Mouse (Mus musculus) embryonic facial prominence, embryonic 11.5 days (tissue): ENCODE measurements at regions not wholly inside any gene's neighbourhood (a gene's known extent, or its start where the extent isn't known, plus 50 kb on each side); places are given as distances from the start of the nearest gene placed in this dataset.

ENCODE experiments used
- ATAC-seq: fragments of 200-750 bp; cut with Nextera tagmentation; replicated peaks from 2 replicates; pipeline ENCODE4 v1.8.0; 2017; ENCODE audit warnings: low read depth; ENCODE audit not compliant: insufficient number of reproducible peaks, low FRiP score, low TSS enrichment
- DNase-seq: peaks from one replicate; pipeline ENCODE4 v3.0.0-alpha.2; 2015; ENCODE audit warnings: low spot score
- H3K27ac ChIP-seq: fragments of 300-500 bp; sonication (generic); replicated peaks from 2 replicates; pipeline ENCODE4 v1.5.1; 2014; ENCODE audit warnings: mild to moderate bottlenecking, low read depth, low read length, control low read depth
- H3K27me3 ChIP-seq: fragments of 300-500 bp; sonication (generic); 2 replicates; pipeline ENCODE4 v1.6.1; 2014; ENCODE audit warnings: mild to moderate bottlenecking, low read length, moderate library complexity, mixed read lengths; ENCODE audit not compliant: control insufficient read depth, insufficient read depth
- H3K36me3 ChIP-seq: fragments of 300-500 bp; sonication (generic); replicated peaks from 2 replicates; pipeline ENCODE4 v1.6.1; 2014; ENCODE audit warnings: low read depth, mild to moderate bottlenecking, low read length, moderate library complexity, mixed read lengths; ENCODE audit not compliant: control insufficient read depth, insufficient read depth
- H3K4me1 ChIP-seq: fragments of 300-500 bp; sonication (generic); 2 replicates; pipeline ENCODE4 v1.6.1; 2014; ENCODE audit warnings: low read length, mixed read lengths; ENCODE audit not compliant: control insufficient read depth, insufficient read depth
- H3K4me2 ChIP-seq: fragments of 300-500 bp; sonication (generic); 2 replicates; pipeline ENCODE4 v1.6.1; 2014; ENCODE audit warnings: low read depth, mild to moderate bottlenecking, control low read depth, low read length, moderate library complexity
- H3K4me3 ChIP-seq: fragments of 300-500 bp; sonication (generic); 2 replicates; pipeline ENCODE4 v1.5.1; 2014; ENCODE audit warnings: low read depth, low read length, control low read depth
- H3K9ac ChIP-seq: fragments of 300-500 bp; sonication (generic); replicated peaks from 2 replicates; pipeline ENCODE4 v1.6.1; 2014; ENCODE audit warnings: mild to moderate bottlenecking, control low read depth, low read length
- H3K9me3 ChIP-seq: fragments of 300-500 bp; sonication (generic); replicated peaks from 2 replicates; pipeline ENCODE4 v1.6.1; 2016; ENCODE audit warnings: mild to moderate bottlenecking, low read length, inconsistent platforms, mixed read lengths; ENCODE audit not compliant: control insufficient read depth
- WGBS: fragments of 180-500 bp; shearing (Covaris S2); extraction: QIAGEN DNeasy Blood & Tissue Kit; methylation state at CpG from one replicate; pipeline ENCODE4 v1.1.7; 2014; 5-methylcytosine and 5-hydroxymethylcytosine counted together

GRCm38 (mm10) chr6:147341042-147341441 is 77.1 kb upstream of the Pthlh start:
- Histone ChIP-seq H3K9me3 (no peaks in the 10 kb centered on the region), H3K9ac (no peak overlapping the region), H3K27ac (no peak overlapping the region), H3K36me3 (no peaks in the 10 kb centered on the region), H3K4me1 (no peaks in the 10 kb centered on the region), H3K27me3 (no peaks in the 10 kb centered on the region), H3K4me2 (no peak overlapping the region), H3K4me3 (no peak overlapping the region)
- no peak for ATAC-seq
- no peak for DNase-seq
- 85% methylated on average over 1 of the region's 1 CpGs for WGBS

GRCm38 (mm10) chr6:147332976-147333375 is 69.0 kb upstream of the Pthlh start:
- no peak overlapping the region for H3K27ac ChIP-seq
- H3K4me2 ChIP-seq: no peak overlapping the region
- no peaks in the 10 kb centered on the region for H3K9me3 ChIP-seq
- no peak overlapping the region for H3K4me3 ChIP-seq
- no peak for DNase-seq
- no peak overlapping the region for H3K9ac ChIP-seq
- no peak for ATAC-seq
- H3K4me1 ChIP-seq: no peaks in the 10 kb centered on the region
- no peaks in the 10 kb centered on the region for H3K27me3 ChIP-seq
- H3K36me3 ChIP-seq: no peaks in the 10 kb centered on the region
- WGBS: 82% methylated on average over 7 of the region's 7 CpGs

- Histone ChIP-seq H3K36me3 (no peaks in the 10 kb centered on the region), H3K9ac (no peak overlapping the region), H3K4me3 (no peak overlapping the region), H3K4me1 (no peaks in the 10 kb centered on the region), H3K27me3 (no peaks in the 10 kb centered on the region), H3K4me2 (no peak overlapping the region), H3K9me3 (no peaks in the 10 kb centered on the region), H3K27ac (no peak overlapping the region)
- ATAC-seq: no peak
- WGBS: 66% methylated on average over 5 of the region's 5 CpGs
- no peak for DNase-seq
These were observed 65.2 kb upstream of the Pthlh start for GRCm38 (mm10) chr6:147329201-147329600.

GRCm38 (mm10) chr6:147324336-147324735 is 60.4 kb upstream of the Pthlh start:
- Histone ChIP-seq H3K9ac (no peak overlapping the region), H3K4me1 (no peaks in the 10 kb centered on the region), H3K4me2 (no peak overlapping the region), H3K27ac (no peak overlapping the region), H3K36me3 (no peaks in the 10 kb centered on the region), H3K4me3 (no peak overlapping the region), H3K9me3 (no peaks in the 10 kb centered on the region), H3K27me3 (no peaks in the 10 kb centered on the region)
- ATAC-seq (no peak), DNase-seq (no peak)
- WGBS: 90% methylated on average over 2 of the region's 2 CpGs

- Histone ChIP-seq H3K4me1 (no peaks in the 10 kb centered on the region), H3K27ac (no peak overlapping the region), H3K36me3 (no peaks in the 10 kb centered on the region), H3K4me3 (no peak overlapping the region), H3K9ac (no peak overlapping the region), H3K27me3 (no peaks in the 10 kb centered on the region), H3K4me2 (no peak overlapping the region), H3K9me3 (no peaks in the 10 kb centered on the region)
- ATAC-seq (no peak), DNase-seq (no peak)
- 88% methylated on average over 2 of the region's 2 CpGs for WGBS
These were observed 54.1 kb upstream of the Pthlh start for GRCm38 (mm10) chr6:147318106-147318505.

- H3K9me3 ChIP-seq: no peaks in the 10 kb centered on the region
- H3K36me3 ChIP-seq: no peaks in the 10 kb centered on the region
- H3K4me2 ChIP-seq: no peak overlapping the region
- ATAC-seq: no peak
- no peaks in the 10 kb centered on the region for H3K4me1 ChIP-seq
- H3K27me3 ChIP-seq: no peaks in the 10 kb centered on the region
- no peak for DNase-seq
- H3K9ac ChIP-seq: no peak overlapping the region
- WGBS: 83% methylated on average over 11 of the region's 11 CpGs
- no peak overlapping the region for H3K4me3 ChIP-seq
- H3K27ac ChIP-seq: no peak overlapping the region
These were observed 52.9 kb upstream of the Pthlh start for GRCm38 (mm10) chr6:147316702-147317468.

GRCm38 (mm10) chr6:147316140-147316539 is 52.2 kb upstream of the Pthlh start:
- no peak overlapping the region for H3K4me3 ChIP-seq
- no peaks in the 10 kb centered on the region for H3K4me1 ChIP-seq
- no peaks in the 10 kb centered on the region for H3K9me3 ChIP-seq
- ATAC-seq: no peak
- 63% methylated on average over 2 of the region's 3 CpGs for WGBS
- DNase-seq: no peak
- no peaks in the 10 kb centered on the region for H3K27me3 ChIP-seq
- no peak overlapping the region for H3K4me2 ChIP-seq
- no peak overlapping the region for H3K9ac ChIP-seq
- H3K27ac ChIP-seq: no peak overlapping the region
- H3K36me3 ChIP-seq: no peaks in the 10 kb centered on the region

GRCm38 (mm10) chr6:147315207-147315606 is 51.2 kb upstream of the Pthlh start:
- DNase-seq (no peak), ATAC-seq (no peak)
- Histone ChIP-seq H3K36me3 (no peaks in the 10 kb centered on the region), H3K4me1 (no peaks in the 10 kb centered on the region), H3K9me3 (no peaks in the 10 kb centered on the region), H3K27me3 (no peaks in the 10 kb centered on the region), H3K27ac (no peak overlapping the region), H3K4me3 (no peak overlapping the region), H3K4me2 (no peak overlapping the region), H3K9ac (no peak overlapping the region)
- 88% methylated on average over 5 of the region's 5 CpGs for WGBS
